Mouse (Mus musculus): ENCODE measurements around the gene Fastk. TPM values are rescaled to one million over a fixed set of nuclear protein-coding genes. Genes with fewer than 3 reads are reported as not detected.

The Fastk gene
- polyA plus RNA-seq (2012; ENCODE audit: insufficient read depth, insufficient read length, missing spikeins), result 148 and 188 TPM in 2 replicates

GRCm38 (mm10) chr5:24444746-24445427 is at the start of gene Fastk:
Gene Fastk (minus strand): TSS chr5:24445287.
- Histone ChIP-seq H3K4me1 (ENCODE audit: control insufficient read depth, insufficient read depth, insufficient read length, low read length) (peaks cover 19% of the 10 kb centered on the region; the same call in 1 of the 2 replicates), H3K27ac (replicated peaks; ENCODE audit: low read depth, low read length) (peak within 1 kb of the TSS; percentile 98), H3K4me3 (ENCODE audit: insufficient read depth, low read depth, low read length) (peak within 1 kb of the TSS; percentile 99)

- H3K4me1 ChIP-seq (ENCODE audit: control insufficient read depth, insufficient read depth, insufficient read length, low read length), result no peaks in the 10 kb centered on the region
- H3K27ac ChIP-seq (replicated peaks; ENCODE audit: low read depth, low read length), result no peak overlapping the region
- no peak overlapping the region for H3K4me3 ChIP-seq (ENCODE audit: insufficient read depth, low read depth, low read length)
Measured at GRCm38 (mm10) chr5:24492546-24493285, 47.6 kb upstream of the Fastk start.

- Histone ChIP-seq H3K27ac (replicated peaks; ENCODE audit: low read depth, low read length) (no peak overlapping the region), H3K4me3 (ENCODE audit: insufficient read depth, low read depth, low read length) (no peak overlapping the region), H3K4me1 (ENCODE audit: control insufficient read depth, insufficient read depth, insufficient read length, low read length) (no peaks in the 10 kb centered on the region)
Measured at GRCm38 (mm10) chr5:24490413-24490920, 45.4 kb upstream of the Fastk start.

GRCm38 (mm10) chr5:24486738-24487137 is 41.7 kb upstream of the Fastk start:
- H3K27ac ChIP-seq (replicated peaks; ENCODE audit: low read depth, low read length), result no peak overlapping the region
- no peaks in the 10 kb centered on the region for H3K4me1 ChIP-seq (ENCODE audit: control insufficient read depth, insufficient read depth, insufficient read length, low read length)
- no peak overlapping the region for H3K4me3 ChIP-seq (ENCODE audit: insufficient read depth, low read depth, low read length)

- H3K27ac ChIP-seq (replicated peaks; ENCODE audit: low read depth, low read length), result no peak overlapping the region
- H3K4me3 ChIP-seq (ENCODE audit: insufficient read depth, low read depth, low read length), result no peak overlapping the region
- H3K4me1 ChIP-seq (ENCODE audit: control insufficient read depth, insufficient read depth, insufficient read length, low read length), result no peaks in the 10 kb centered on the region
Measured at GRCm38 (mm10) chr5:24486097-24486496, 41.0 kb upstream of the Fastk start.

- H3K27ac ChIP-seq (replicated peaks; ENCODE audit: low read depth, low read length), result no peak overlapping the region
- no peaks in the 10 kb centered on the region for H3K4me1 ChIP-seq (ENCODE audit: control insufficient read depth, insufficient read depth, insufficient read length, low read length)
- no peak overlapping the region for H3K4me3 ChIP-seq (ENCODE audit: insufficient read depth, low read depth, low read length)
Measured at GRCm38 (mm10) chr5:24484963-24485362, 39.9 kb upstream of the Fastk start.

GRCm38 (mm10) chr5:24483326-24483725 is 38.2 kb upstream of the Fastk start:
- Histone ChIP-seq H3K4me3 (ENCODE audit: insufficient read depth, low read depth, low read length) (no peak overlapping the region), H3K4me1 (ENCODE audit: control insufficient read depth, insufficient read depth, insufficient read length, low read length) (no peaks in the 10 kb centered on the region), H3K27ac (replicated peaks; ENCODE audit: low read depth, low read length) (no peak overlapping the region)

GRCm38 (mm10) chr5:24482247-24483079 is 37.4 kb upstream of the Fastk start:
- Histone ChIP-seq H3K27ac (replicated peaks; ENCODE audit: low read depth, low read length) (no peak overlapping the region), H3K4me1 (ENCODE audit: control insufficient read depth, insufficient read depth, insufficient read length, low read length) (no peaks in the 10 kb centered on the region), H3K4me3 (ENCODE audit: insufficient read depth, low read depth, low read length) (no peak overlapping the region)

- Histone ChIP-seq H3K4me1 (ENCODE audit: control insufficient read depth, insufficient read depth, insufficient read length, low read length) (no peaks in the 10 kb centered on the region), H3K4me3 (ENCODE audit: insufficient read depth, low read depth, low read length) (no peak overlapping the region)
Measured at GRCm38 (mm10) chr5:24481647-24482046, 36.6 kb upstream of the Fastk start.

GRCm38 (mm10) chr5:24477909-24478308 is 32.8 kb upstream of the Fastk start:
- Histone ChIP-seq H3K27ac (replicated peaks; ENCODE audit: low read depth, low read length) (no peak overlapping the region), H3K4me3 (ENCODE audit: insufficient read depth, low read depth, low read length) (no peak overlapping the region), H3K4me1 (ENCODE audit: control insufficient read depth, insufficient read depth, insufficient read length, low read length) (peaks cover 9% of the 10 kb centered on the region; the same call in 1 of the 2 replicates)

More at GRCm38 (mm10) chr5:24481647-24482046, 36.6 kb upstream of the Fastk start:
- H3K27ac ChIP-seq (replicated peaks; ENCODE audit: low read depth, low read length), result no peak overlapping the region

GRCm38 (mm10) chr5:24475476-24476241 is 30.6 kb upstream of the Fastk start:
- Histone ChIP-seq H3K4me1 (ENCODE audit: control insufficient read depth, insufficient read depth, insufficient read length, low read length) (peaks cover 9% of the 10 kb centered on the region; the same call in 1 of the 2 replicates), H3K27ac (replicated peaks; ENCODE audit: low read depth, low read length) (no peak overlapping the region), H3K4me3 (ENCODE audit: insufficient read depth, low read depth, low read length) (no peak overlapping the region)

- H3K27ac ChIP-seq (replicated peaks; ENCODE audit: low read depth, low read length), result no peak overlapping the region
- H3K4me3 ChIP-seq (ENCODE audit: insufficient read depth, low read depth, low read length), result peak overlapping the region; percentile 58
- peaks cover 9% of the 10 kb centered on the region; the same call in 1 of the 2 replicates for H3K4me1 ChIP-seq (ENCODE audit: control insufficient read depth, insufficient read depth, insufficient read length, low read length)
Measured at GRCm38 (mm10) chr5:24474723-24475261, 29.7 kb upstream of the Fastk start.

GRCm38 (mm10) chr5:24474025-24474722 is 29.1 kb upstream of the Fastk start:
- Histone ChIP-seq H3K27ac (replicated peaks; ENCODE audit: low read depth, low read length) (no peak overlapping the region), H3K4me3 (ENCODE audit: insufficient read depth, low read depth, low read length) (peak overlapping the region; percentile 58), H3K4me1 (ENCODE audit: control insufficient read depth, insufficient read depth, insufficient read length, low read length) (peaks cover 9% of the 10 kb centered on the region; the same call in 1 of the 2 replicates)

Data from brown adipose tissue, adult 24 weeks (tissue).